Mouse (Mus musculus): ENCODE measurements around the gene Slc6a6.

GRCm38 (mm10) chr6:91684474-91684829, 599 bp downstream of the Slc6a6 start:
- TF ChIP-seq CTCF (IDR thresholded peaks at IDR 0.05; ENCODE audit: low read depth, low read length) (no peak), POLR2A (IDR thresholded peaks at IDR 0.05; ENCODE audit: insufficient read depth, low read length) (no peak)
